Mouse (Mus musculus): Measurements from ENCODE around the gene Mpdu1.

Gene Mpdu1

DNA sequence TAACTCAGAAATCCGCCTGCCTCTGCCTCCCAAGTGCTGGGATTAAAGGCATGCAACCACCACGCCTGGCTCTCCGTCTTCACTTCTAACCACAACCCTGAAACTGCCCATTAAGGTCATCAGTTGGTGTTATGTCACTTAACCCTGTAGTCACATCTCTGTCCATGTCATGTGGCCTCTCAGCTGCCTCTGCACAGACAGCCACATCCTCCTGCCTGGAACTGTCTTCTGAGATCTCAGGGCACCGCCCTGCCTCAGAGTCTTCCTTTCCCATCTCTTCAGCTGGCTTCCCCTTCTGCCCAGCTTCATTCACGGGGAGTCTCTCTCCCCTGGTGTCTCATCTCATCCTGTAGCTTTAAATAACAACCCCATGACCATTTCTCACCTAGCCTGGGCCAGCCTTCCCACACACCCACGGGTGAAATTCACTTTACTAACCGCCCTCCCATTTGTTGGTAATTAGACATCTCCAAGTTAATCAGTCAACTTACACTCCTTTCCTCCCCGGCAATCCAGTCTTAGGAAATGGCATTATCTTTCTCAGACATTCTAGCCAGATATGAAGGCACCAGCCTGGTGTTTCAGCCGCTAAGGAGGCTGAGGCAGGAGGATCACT lies 29.9 kb upstream of the Mpdu1 start:
- DNase-seq (ENCODE audit: low spot score in 2 of 2), result no peak

DNA sequence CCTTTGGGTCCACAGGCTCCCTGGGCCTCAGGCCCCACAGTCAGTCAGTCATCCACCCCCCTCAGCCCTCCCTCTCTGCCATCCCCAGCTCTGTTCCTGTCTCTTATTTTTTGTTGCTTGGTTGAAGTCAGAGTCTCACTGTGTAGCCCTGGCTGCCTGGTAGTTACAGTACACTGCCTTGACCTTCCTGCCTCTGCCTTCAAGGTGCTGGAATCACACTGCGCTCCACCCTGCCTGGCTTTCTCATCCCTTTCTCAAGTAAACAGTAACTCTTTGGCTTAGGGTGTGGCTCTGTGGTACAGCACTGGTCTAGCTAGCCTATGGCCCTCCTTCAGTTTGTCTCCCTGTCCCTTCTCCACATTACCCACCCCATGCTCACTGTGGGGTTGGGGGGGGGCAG lies 27.4 kb upstream of the Mpdu1 start:
- no peak for DNase-seq (ENCODE audit: low spot score in 2 of 2)

DNA sequence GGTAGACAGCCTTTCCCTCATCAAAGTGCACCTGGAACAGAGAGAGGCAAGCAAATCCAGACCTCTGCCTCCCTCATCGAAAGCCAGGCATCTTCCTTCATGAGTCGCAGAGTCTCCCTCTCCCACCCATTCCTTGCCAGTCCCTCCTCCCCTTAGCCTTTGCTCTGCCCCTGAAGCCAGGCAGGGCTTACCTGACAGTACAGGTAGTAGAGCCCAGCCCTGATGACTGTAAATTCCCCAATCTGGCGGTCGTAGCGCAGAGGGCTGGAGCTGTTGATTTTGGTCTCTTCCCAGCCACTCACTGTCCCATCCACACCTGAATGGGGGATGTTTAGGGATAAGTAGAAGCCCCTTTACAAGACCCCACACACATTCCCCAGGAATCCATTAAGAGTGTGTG lies 24.6 kb upstream of the Mpdu1 start:
- no peak for DNase-seq (ENCODE audit: low spot score in 2 of 2)

DNA sequence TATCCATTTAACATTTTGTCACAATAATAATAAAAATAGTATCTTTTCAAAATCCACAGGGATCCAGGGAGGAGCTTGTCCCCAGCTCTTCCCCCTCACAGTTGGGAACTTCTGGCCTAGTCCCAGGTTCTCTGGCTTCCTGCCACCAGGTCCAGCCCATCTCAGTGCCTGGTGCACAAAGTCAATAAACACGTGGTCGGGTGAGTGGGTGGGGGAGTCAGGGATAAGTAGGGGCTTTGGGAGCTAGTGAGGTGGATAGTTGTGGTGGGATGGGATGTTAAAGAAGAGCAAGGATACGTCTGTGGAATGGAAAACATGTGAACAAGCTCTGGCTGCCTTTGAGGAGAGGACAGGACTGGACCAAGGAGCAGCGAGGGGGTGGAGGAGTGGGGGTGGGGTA lies 23.9 kb upstream of the Mpdu1 start:
- DNase-seq (ENCODE audit: low spot score in 2 of 2), result no peak

DNA sequence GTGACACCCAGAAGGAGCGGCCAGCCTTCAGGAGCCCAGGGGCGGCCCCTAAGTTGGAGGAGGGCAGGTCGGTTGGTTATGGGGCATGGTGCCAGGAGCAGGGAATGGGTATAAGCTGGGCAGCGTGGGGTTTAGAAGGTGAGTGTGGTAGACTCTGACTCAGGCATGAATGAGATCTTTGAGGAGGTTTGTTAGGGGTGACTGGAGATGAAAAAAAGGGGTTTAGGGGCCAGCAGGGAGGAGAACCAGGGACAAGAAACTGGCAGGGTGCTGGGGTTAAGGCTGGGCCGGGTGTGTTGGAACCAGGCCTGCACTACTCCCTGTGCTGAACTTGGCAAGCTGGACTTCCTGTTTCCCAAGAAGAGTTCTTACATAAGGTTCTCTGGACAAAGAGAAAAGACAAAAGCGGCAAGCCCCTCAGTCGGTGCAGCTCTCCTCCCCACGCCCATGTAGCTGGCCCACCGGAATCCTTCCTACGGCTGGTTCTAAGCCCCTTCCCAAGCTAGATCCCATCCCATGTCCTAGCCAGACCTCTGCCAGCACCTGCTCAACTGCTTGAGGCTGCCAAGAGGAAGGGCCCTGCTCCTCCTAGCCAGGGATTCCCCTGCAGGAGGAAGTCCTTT lies 23.2 kb upstream of the Mpdu1 start, which contains the start of gene Tnfsf13:
Gene Tnfsf13, minus strand, starts transcription at position 259 of the 623 bp plus-strand sequence.
- peak in 1 of 2 experiments; percentile 56 for DNase-seq (ENCODE audit: low spot score in 2 of 2)

DNA sequence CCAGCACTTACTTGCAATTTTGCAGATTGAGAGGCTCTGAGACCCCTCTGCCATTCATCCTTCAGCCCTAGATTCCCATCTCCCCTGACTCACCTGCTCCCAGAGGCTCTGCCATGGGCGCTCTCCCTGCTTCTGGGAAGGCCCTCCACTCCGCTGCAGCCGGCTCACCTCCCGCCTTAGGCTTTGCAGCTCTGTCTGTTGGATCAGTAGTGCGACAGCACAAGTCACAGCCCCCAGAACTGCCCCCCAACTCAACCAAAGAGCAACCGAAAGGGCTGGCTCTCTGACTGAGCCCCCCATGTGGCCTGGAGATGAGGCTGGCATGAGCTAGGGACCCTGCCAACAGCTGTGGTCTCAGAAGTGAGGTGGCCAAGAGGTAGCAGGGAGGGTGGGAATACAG lies 22.5 kb upstream of the Mpdu1 start:
- no peak for DNase-seq (ENCODE audit: low spot score in 2 of 2)

DNA sequence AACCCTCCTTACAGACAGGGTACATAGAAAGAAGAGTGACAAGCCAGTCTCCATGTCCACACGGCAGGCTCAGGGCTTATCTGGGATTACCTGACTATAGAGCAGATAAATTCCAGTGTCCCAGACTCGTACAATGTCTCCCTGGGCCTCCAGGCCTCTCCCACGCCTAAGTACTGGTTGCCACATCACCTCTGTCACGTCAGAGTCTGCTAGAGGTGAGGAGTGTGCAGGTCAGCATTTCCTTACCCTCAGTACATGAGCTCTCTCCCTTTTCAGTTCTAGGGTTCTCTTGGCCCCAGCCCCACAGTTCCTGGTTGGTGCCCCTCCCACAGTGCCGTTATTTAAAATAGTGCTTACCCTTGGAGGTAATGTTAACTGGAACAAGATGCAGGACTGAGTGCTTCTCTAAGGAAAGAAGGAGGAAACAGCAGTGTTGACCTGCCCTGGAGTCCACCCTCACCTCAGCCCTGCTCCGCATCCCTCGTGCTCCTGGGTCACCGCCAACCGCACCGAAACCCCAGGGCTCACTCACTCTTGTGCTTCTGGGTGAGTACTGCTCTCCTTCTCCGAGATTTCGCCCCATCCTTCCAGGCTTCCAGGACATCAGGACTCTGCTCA lies 21.8 kb upstream of the Mpdu1 start:
- DNase-seq (ENCODE audit: low spot score in 2 of 2), result no peak

DNA sequence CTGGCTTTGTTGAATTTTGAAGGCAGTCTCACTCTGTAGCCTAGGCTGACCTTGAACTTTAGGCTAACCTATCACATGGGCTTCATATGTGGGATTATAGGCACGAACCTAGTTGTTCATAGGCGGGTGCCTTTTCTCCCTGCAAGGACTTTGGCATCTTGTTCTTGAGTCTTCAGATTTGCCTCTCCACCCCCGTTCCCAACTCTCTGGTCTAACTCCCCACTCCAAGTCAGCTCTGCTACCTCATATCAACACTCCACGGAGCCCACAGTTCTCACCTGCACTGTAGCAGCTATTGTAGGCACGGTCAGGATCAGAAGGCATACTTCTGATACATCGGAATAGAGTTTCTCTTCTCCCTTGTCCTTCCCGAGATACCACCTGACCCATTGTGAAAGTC lies 21.1 kb upstream of the Mpdu1 start:
- DNase-seq (ENCODE audit: low spot score in 2 of 2), result no peak

DNA sequence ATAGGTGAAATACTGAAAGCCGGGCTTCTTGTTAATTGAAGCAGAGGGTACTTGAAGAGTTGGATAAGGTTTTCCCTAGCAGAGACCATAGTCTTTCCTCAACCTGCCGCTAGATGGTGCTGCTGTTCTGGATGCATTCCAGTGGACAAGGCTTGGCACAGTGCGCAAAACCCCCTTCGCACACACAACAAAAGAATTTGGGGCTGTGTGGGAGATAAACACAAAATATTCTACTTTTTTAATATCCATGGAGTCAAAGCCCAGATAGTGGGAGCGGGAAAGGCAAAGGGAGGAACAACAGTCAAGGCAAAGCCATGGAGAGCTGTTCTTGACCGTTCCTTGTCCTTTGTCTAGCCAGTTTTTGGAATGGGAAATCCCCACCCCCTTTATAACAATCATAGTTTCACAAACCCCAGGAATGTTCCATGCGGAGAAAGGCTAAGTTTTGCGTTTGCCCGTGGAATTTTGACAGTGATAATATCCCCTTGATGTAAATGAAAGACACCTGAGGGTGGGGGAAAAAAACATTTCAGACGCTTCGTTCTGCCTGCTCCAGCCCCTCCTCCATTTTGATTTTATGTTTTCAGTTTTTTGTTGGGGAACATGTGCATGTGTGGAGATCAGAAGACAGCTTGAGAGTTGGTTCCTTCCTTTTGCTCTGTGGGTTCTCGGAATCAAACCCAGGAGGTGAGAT lies 20.5 kb upstream of the Mpdu1 start:
- peak; percentile 89 to 92 for DNase-seq (ENCODE audit: low spot score in 2 of 2)

DNA sequence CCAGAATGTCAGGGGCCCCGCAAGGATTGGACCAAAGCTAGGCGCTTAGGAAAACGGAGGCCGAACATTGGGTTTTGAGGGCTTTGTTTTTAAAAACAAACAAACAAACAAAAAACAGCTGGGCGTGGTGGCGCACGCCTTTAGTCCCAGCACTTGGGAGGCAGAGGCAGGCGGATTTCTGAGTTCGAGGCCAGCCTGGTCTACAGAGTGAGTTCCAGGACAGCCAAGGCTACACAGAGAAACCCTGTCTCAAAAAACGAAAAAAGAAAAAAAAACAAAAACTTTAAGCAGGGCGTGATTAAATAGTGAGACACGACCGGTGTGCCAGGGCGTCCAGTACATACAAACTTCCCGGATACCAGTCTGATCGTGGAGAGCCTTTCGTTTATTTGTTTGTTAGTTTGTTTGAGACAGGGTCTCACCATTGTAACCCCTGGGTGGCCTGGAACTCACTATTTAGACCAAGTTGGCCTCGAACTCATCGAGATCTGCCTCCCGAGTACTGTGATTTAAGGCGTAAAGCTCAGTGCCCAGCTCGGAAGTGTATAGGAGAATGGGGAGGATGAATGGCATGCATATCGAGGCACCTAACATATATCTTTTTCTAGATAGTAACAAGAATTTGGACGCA lies 19.9 kb upstream of the Mpdu1 start:
- no peak for DNase-seq (ENCODE audit: low spot score in 2 of 2)

DNA sequence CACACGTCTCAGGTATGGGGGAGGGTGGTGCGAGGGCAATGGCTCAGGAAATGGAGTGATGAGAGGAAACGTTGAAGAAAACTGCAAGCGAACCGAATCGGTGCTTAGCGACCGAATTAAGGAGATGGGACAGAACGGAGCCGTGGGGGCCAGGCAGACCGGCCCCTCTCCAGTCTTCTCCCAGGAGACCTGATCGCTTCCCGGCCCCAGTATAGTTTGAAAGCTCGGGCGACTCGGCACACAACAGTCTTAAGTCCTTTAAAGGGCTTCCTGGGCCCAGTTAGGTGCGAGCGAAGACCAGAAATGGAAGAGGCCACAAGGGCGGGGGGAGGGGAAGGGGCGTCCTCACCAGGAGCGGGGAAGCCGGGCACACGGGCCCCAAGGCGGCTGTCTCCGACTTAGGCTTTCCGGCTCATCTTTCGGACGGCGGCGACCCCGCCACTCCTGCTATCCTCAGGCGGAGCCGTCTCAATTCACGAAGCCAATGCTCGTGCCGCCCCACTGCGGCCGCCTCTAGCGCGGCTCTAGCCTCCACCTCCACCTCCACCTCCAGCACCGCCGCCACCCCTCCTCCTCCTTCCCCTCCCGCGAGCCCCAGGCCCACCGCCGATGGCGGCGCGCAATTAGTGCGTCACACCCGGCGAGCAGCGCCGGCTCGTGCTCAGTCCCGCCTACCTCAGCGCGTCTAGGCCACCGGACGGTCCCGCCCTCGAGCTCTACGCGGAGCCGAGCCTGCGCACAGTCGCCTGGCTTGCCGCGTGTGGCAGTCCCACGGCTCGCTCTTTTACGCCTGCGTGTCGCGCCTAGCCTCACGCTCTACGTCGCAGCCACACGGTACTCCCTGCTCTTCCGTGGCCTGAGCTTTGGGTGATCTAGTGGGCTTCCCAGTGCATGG lies 19.1 kb upstream of the Mpdu1 start, which contains the start of gene Senp3:
Gene Senp3, minus strand, starts transcription at position 771 of the 895 bp plus-strand sequence.
- peak; percentile 97 to 99 for DNase-seq (ENCODE audit: low spot score in 2 of 2)

DNA sequence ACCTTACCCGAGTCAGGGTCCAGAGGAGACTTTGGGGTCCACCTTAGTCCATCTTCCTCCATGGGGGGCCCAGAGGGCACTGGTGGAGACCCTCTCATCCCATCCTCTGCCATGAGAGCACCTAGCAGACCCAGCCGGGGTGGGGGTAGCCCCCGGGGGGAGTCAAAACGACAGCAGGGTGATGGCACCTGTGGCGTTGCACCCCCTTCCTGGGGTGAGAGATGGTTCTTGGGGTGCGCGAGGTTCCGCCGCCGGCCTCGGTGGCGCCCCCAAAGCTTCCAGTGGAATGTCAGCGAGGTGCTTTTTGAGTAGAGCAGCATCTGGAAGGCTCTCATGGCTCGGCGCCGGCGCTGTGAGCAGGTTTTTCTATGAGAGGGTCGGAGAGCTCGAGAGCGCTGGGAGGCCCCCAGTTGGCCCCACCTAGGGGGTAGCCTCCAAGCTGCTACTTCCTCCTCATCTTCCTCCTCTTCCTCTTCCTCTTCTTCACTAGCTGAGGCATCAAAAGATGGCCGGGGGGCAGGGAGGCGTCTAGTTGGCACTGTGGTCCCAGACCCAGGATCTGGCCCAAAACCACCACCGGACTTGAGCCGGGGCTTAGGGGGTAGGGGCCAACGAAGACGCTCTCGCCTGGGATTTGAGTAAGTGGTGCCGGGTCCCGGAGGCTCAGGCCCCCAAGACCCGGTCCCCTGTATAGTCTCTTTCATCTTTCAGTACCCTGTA lies 17.9 kb upstream of the Mpdu1 start:
- DNase-seq (ENCODE audit: low spot score in 2 of 2), result no peak

DNA sequence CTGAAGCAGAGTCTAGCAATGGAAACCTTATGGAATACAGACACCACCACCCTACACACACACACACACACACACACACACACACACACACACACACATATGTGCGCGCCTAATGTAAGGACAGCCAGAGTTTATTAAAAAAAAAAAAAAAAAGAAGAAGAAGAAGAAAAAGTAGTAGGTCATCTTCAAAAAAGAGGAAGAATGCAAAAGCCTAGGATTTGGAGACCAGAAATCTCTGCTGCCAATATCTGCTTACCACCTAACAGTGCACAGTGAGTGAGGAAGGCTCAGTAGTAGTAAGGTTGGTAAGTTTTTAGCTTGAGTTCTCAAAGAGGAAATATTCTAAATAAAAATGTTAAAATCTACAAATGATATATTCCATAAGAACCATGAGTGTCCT lies 16.7 kb upstream of the Mpdu1 start:
- DNase-seq (ENCODE audit: low spot score in 2 of 2), result no peak

DNA sequence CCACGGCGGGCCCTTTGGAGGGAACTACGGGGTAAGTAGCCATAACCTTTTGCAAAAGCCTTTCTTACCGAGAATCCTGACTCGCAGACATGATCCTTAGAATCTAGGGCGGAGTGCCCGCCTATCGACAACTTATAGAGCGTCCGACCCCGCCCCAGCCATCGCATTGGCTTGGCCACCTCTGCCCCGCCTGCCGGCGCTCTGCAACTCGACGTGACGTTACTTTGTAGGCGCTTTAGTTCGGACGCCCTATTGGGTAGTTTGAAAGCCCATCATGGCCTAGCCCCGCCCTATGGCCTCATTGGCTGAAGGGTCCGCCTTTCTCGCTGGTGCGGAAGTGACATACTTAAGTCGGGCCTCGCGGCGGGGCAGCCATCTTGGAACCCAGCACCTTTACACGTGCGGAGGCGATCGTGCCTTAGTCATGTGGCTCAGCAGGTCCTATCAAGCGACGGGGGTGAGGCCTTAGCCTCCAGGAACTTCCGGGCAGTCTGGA lies 9.8 kb upstream of the Mpdu1 start, which contains the start of gene Eif4a1:
Gene Eif4a1, minus strand, starts transcription at position 213 of the 496 bp plus-strand sequence.
- peak; percentile 100 for DNase-seq (ENCODE audit: low spot score in 2 of 2)

DNA sequence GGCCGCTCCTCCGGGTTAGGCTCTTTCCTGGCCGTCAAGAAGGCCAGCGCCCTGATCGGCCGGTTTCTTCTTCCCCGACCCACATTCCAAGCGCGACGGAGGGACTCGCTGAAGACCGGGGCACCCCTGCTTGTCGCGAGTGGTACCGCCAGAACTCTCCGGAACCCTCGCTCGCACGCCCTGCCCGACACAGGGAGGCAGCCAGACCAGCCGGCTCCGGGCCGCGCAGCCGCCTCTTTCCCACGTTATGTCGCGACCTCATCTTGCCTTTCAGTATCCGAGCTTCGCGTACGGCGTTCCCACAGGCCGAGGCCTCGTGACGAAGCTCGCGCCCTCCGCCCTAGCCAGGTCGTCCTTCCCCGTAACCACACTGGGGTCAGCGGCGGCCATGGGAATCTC lies 9.3 kb upstream of the Mpdu1 start:
- DNase-seq (ENCODE audit: low spot score in 2 of 2), result no peak

DNA sequence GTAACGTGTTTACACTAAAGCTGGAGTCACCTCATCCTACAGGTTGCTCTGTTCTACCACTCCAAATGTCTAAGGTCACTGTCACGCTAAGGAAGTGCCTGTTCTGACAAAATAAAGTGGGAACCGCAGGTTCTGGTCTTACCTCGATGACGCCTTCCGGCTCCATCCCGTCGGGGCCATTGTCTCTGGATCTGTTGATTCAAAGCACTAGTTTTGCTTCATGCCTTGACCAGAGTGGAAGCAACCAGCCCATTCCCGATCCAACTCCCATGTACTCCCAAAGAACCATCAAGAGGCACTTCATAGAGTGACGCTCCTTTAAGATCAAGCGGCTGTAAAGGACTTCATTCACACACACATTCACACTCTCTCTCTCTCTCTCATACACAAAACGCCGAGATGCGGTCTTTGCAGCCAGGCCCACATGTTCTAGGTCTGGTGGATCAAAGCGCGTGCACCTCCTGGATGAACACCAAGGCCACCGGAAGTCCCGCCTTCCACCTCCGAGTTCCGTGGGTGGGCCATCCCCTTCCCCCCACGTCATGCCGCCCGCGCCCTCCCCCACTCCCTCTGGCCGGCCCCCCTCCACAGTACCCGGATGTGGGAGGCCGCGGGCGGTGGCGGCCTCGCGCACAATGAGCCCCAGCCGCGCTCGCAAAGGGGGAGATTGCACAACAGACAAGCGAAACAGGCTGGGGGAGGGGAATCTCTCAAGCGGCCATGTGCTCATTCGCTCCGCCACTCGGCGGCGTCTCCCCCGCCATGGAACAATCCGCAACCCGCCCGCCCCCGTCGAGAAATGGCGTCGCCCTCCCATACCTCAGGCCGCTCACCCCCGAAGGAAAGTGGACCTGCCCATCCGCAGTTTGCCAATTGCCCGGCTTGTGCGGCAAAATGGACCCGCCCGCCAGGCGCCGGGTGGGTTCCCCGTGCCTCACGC lies 8.6 kb upstream of the Mpdu1 start:
- DNase-seq (ENCODE audit: low spot score in 2 of 2), result peak; percentile 87 to 88

DNA sequence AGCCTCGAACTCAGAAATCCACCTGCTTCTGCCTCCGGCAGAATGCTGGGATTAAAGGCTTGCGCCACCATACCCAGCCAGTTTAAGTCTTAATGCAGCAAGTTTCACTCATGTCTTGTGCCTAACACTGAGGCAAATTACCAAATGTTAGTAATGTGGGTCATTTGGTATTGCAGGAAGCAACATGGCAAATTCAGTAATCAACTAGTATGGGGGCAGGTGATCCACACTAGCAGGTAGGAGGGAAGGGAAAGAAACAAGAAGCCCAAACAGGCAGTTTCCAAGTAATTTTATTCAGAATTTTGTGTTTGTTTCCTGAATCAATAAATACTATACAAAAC lies 4.2 kb upstream of the Mpdu1 start:
- DNase-seq (ENCODE audit: low spot score in 2 of 2), result no peak

DNA sequence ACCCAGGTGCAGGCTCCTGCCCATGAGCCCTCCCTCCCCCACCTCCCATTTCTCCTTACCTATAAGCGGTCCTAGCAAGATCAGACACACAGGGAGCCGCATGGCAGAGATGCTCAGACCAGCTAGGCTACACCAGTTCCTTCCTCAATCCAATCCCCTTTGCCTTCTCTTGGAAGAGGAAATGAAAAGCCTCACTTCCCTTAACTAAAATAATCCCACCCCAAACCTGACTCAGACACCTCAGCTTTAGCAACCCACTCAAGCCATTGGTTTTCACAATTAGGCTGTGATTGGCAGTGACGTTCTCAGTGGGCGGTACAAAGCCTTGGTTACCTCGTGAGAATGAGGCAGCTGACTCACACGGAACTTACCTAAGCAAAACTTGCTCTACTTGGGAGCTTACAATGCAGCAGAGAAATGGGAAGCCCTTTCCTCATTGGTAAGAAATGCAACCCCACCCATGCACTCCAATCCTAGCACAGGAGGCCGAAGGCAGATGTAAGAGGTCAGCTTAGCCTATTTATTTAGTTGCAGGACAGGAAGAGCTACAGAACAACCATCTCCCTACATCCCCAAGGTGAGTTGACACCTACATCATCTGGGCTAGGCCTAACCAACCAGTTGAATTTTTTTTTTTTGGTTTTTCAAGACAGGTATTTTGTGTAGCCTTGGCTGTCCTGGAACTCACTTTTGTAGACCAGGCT lies 3.7 kb upstream of the Mpdu1 start, which contains the start of gene Cd68:
Gene Cd68, minus strand, starts transcription at position 193 of the 704 bp plus-strand sequence.
- peak; percentile 66 to 78 for DNase-seq (ENCODE audit: low spot score in 2 of 2)
